Mouse (Mus musculus) lung, embryonic 14.5 days (tissue): Measurements from ENCODE around the gene Kndc1. TPM values are rescaled to one million over a fixed set of nuclear protein-coding genes. Genes with fewer than 3 reads are reported as not detected.
A peak's percentile ranks its signal among the peaks of the same experiment; 100 is the strongest.

ENCODE experiments used
- ATAC-seq: fragments of 200-750 bp; cut with Nextera tagmentation; 2 replicates; pipeline ENCODE4 v1.8.0; 2017; ENCODE audit warnings: mild to moderate bottlenecking, moderate TSS enrichment, moderate library complexity; ENCODE audit not compliant: insufficient read depth
- DNase-seq: peaks from one replicate; pipeline ENCODE4 v3.0.0-alpha.2; 2015
- H3K27ac ChIP-seq: fragments of 300-500 bp; sonication (generic); 2 replicates; pipeline ENCODE4 v1.5.1; 2014; ENCODE audit warnings: low read depth, mild to moderate bottlenecking, moderate library complexity
- H3K27me3 ChIP-seq: fragments of 300-500 bp; sonication (generic); 2 replicates; pipeline ENCODE4 v1.6.1; 2014; ENCODE audit warnings: low read length, control low read depth; ENCODE audit not compliant: insufficient read depth
- H3K36me3 ChIP-seq: fragments of 300-500 bp; sonication (generic); 2 replicates; pipeline ENCODE4 v1.6.1; 2014; ENCODE audit warnings: control low read depth; ENCODE audit not compliant: insufficient read depth
- H3K4me1 ChIP-seq: fragments of 300-500 bp; sonication (generic); 2 replicates; pipeline ENCODE4 v1.6.1; 2014; ENCODE audit warnings: antibody characterized with exemption, control low read depth; ENCODE audit not compliant: insufficient read depth
- H3K4me2 ChIP-seq: fragments of 300-500 bp; sonication (generic); 2 replicates; pipeline ENCODE4 v1.6.1; 2014; ENCODE audit warnings: mild to moderate bottlenecking
- H3K4me3 ChIP-seq: fragments of 300-500 bp; sonication (generic); 2 replicates; pipeline ENCODE4 v1.5.1; 2014; ENCODE audit warnings: low read depth, low read length
- H3K9ac ChIP-seq: fragments of 300-500 bp; sonication (generic); 2 replicates; pipeline ENCODE4 v1.6.1; 2014
- H3K9me3 ChIP-seq: fragments of 300-500 bp; sonication (generic); 2 replicates; pipeline ENCODE4 v1.6.1; 2016; ENCODE audit warnings: low read depth, low read length, control low read depth
- CTCF ChIP-seq: IDR thresholded peaks from 2 replicates; pipeline ENCODE4 v1.5.1; 2016; ENCODE audit warnings: antibody characterized with exemption, low read depth
- WGBS: fragments of 180-500 bp; shearing (Covaris S2); extraction: QIAGEN DNeasy Blood & Tissue Kit; methylation state at CpG from one replicate; pipeline ENCODE4 v1.1.7; 2014; 5-methylcytosine and 5-hydroxymethylcytosine counted together
- polyA plus RNA-seq: library from polyadenylated mRNA; unstranded; fragments of >200 nt; fragmentation: Nextera tagmentation; extraction: Ambion mirVana; gene quantifications from 2 replicates; pipeline ENCODE4 v1.2.1, GENCODE M21; 2014

Kndc1 gene
- polyA plus RNA-seq, 1 experiment from 2014 or later: 0.53 TPM

GRCm38 (mm10) chr7:139971436-139971835 is 76.9 kb downstream of the Kndc1 start:
- Histone ChIP-seq H3K27me3 (no peaks in the 10 kb centered on the region), H3K9ac (no peak overlapping the region), H3K36me3 (no peaks in the 10 kb centered on the region), H3K27ac (no peak overlapping the region), H3K4me1 (no peaks in the 10 kb centered on the region), H3K9me3 (no peaks in the 10 kb centered on the region), H3K4me2 (no peak overlapping the region), H3K4me3 (no peak overlapping the region)
- TF ChIP-seq CTCF: no peak
- DNase-seq (no peak), ATAC-seq (no peak)
- WGBS: 68% methylated on average over 6 of the region's 6 CpGs

GRCm38 (mm10) chr7:139972923-139973331 is 78.4 kb downstream of the Kndc1 start:
- Histone ChIP-seq H3K9me3 (no peaks in the 10 kb centered on the region), H3K9ac (no peak overlapping the region), H3K4me2 (no peak overlapping the region), H3K36me3 (no peaks in the 10 kb centered on the region), H3K4me1 (no peaks in the 10 kb centered on the region), H3K27ac (no peak overlapping the region), H3K27me3 (no peaks in the 10 kb centered on the region), H3K4me3 (no peak overlapping the region)
- no peak for TF ChIP-seq CTCF
- ATAC-seq (no peak), DNase-seq (no peak)

GRCm38 (mm10) chr7:139974307-139974706 is 79.8 kb downstream of the Kndc1 start:
- Histone ChIP-seq H3K27me3 (no peaks in the 10 kb centered on the region), H3K4me3 (no peak overlapping the region), H3K9me3 (no peaks in the 10 kb centered on the region), H3K36me3 (no peaks in the 10 kb centered on the region), H3K27ac (no peak overlapping the region), H3K4me1 (no peaks in the 10 kb centered on the region), H3K9ac (no peak overlapping the region), H3K4me2 (no peak overlapping the region)
- DNase-seq (no peak), ATAC-seq (no peak)
- 77% methylated on average over 10 of the region's 10 CpGs for WGBS
- no peak for TF ChIP-seq CTCF

- ATAC-seq: no peak
- H3K27me3 ChIP-seq: no peaks in the 10 kb centered on the region
Observed at GRCm38 (mm10) chr7:139975471-139975870, 81.0 kb downstream of the Kndc1 start.

GRCm38 (mm10) chr7:139978278-139978892 is 83.9 kb downstream of the Kndc1 start, which contains the start of gene 6430531B16Rik:
6430531B16Rik (minus strand) TSS chr7:139978755.
- TF ChIP-seq CTCF: no peak
- H3K27me3 ChIP-seq: no peaks in the 10 kb centered on the region
- H3K4me1 ChIP-seq: no peaks in the 10 kb centered on the region
- H3K36me3 ChIP-seq: no peaks in the 10 kb centered on the region
- ATAC-seq: peak; percentile 93
- peak within 1 kb of the TSS; percentile 80 for H3K4me2 ChIP-seq
- peak; percentile 86 for DNase-seq
- no peak within 1 kb of the TSS; the same call in 1 of the 2 replicates for H3K27ac ChIP-seq
- H3K9ac ChIP-seq: peak within 1 kb of the TSS; percentile 42
- no peaks in the 10 kb centered on the region for H3K9me3 ChIP-seq
- H3K4me3 ChIP-seq: peak within 1 kb of the TSS; percentile 45
- 3% methylated on average over 32 of the region's 32 CpGs for WGBS

More at GRCm38 (mm10) chr7:139975471-139975870, 81.0 kb downstream of the Kndc1 start:
- H3K4me3 ChIP-seq: no peak overlapping the region
- H3K36me3 ChIP-seq: no peaks in the 10 kb centered on the region
- TF ChIP-seq CTCF: no peak
- H3K4me2 ChIP-seq: no peak overlapping the region
- no peak overlapping the region for H3K27ac ChIP-seq
- 44% methylated on average over 5 of the region's 5 CpGs for WGBS
- DNase-seq: no peak
- H3K9ac ChIP-seq: no peak overlapping the region
- H3K4me1 ChIP-seq: no peaks in the 10 kb centered on the region
- no peaks in the 10 kb centered on the region for H3K9me3 ChIP-seq

- peak; percentile 19 for DNase-seq
- H3K9ac ChIP-seq: peak overlapping the region; percentile 42
Observed at GRCm38 (mm10) chr7:139979011-139979719, 84.7 kb downstream of the Kndc1 start.

GRCm38 (mm10) chr7:139980778-139981177 is 86.3 kb downstream of the Kndc1 start:
- Histone ChIP-seq H3K9me3 (no peaks in the 10 kb centered on the region), H3K27ac (no peak overlapping the region), H3K27me3 (no peaks in the 10 kb centered on the region), H3K4me2 (no peak overlapping the region), H3K9ac (no peak overlapping the region), H3K36me3 (no peaks in the 10 kb centered on the region), H3K4me1 (no peaks in the 10 kb centered on the region), H3K4me3 (no peak overlapping the region)
- DNase-seq: no peak
- no peak for TF ChIP-seq CTCF
- 52% methylated on average over 3 of the region's 3 CpGs for WGBS
- ATAC-seq: no peak

More at GRCm38 (mm10) chr7:139979011-139979719, 84.7 kb downstream of the Kndc1 start:
- Histone ChIP-seq H3K4me3 (peak overlapping the region; percentile 45), H3K27me3 (no peaks in the 10 kb centered on the region), H3K4me1 (no peaks in the 10 kb centered on the region), H3K4me2 (peak overlapping the region; percentile 80), H3K27ac (no peak overlapping the region), H3K9me3 (no peaks in the 10 kb centered on the region), H3K36me3 (no peaks in the 10 kb centered on the region)
- peak; percentile 73 for ATAC-seq
- 38% methylated on average over 13 of the region's 13 CpGs for WGBS
- no peak for TF ChIP-seq CTCF
